Mouse (Mus musculus) MEL (cell line): ENCODE results near the gene Zfp383.

ENCODE experiments used
- CTCF ChIP-seq, 3 experiments: IDR thresholded peaks in 2 of 3; conservative IDR thresholded peaks in 1 of 3; 2 replicates each; pipeline ENCODE4 v1.5.1; 2011 to 2012; ENCODE audit warnings: low read length in 3 of 3, low read depth in 2 of 3, mild to moderate bottlenecking in 2 of 3, improper control_type of control experiment in 1 of 3, inconsistent platforms in 1 of 3, mixed read lengths in 1 of 3, moderate library complexity in 1 of 3; ENCODE audit not compliant: control insufficient read depth in 1 of 3, insufficient read depth in 1 of 3, poor library complexity in 1 of 3, severe bottlenecking in 1 of 3
- MYC ChIP-seq: IDR thresholded peaks from 2 replicates; pipeline ENCODE4 v1.6.1; 2011; ENCODE audit warnings: low read depth, mild to moderate bottlenecking, low read length, improper control_type of control experiment, moderate library complexity
- POLR2AphosphoS2 ChIP-seq: IDR thresholded peaks from 2 replicates; pipeline ENCODE4 v1.6.1; 2011; ENCODE audit warnings: low read length, improper control_type of control experiment
- RAD21 ChIP-seq: IDR thresholded peaks from 2 replicates; pipeline ENCODE4 v1.6.1; 2011; ENCODE audit warnings: mild to moderate bottlenecking, low read depth, low read length, improper control_type of control experiment
- SMC3 ChIP-seq: IDR thresholded peaks from 2 replicates; pipeline ENCODE4 v1.6.1; 2011; ENCODE audit warnings: low read depth, low read length, improper control_type of control experiment
- TCF12 ChIP-seq: IDR thresholded peaks from 2 replicates; pipeline ENCODE4 v1.6.1; 2014; ENCODE audit warnings: low read depth, mild to moderate bottlenecking, inconsistent platforms, low read length, improper control_type of control experiment, moderate library complexity
- ZNF384 ChIP-seq: IDR thresholded peaks from 2 replicates; pipeline ENCODE4 v1.6.1; 2012; ENCODE audit warnings: low read depth, mild to moderate bottlenecking, inconsistent platforms, low read length, improper control_type of control experiment

GRCm38 (mm10) chr7:29944201-29944600 is 36.2 kb downstream of the Zfp383 start:
- TF ChIP-seq CTCF (IDR thresholded peaks at IDR 0.05 in 2 of 3, conservative IDR thresholded peaks at IDR 0.05 in 1 of 3; ENCODE audit: control insufficient read depth in 1 of 3, insufficient read depth in 1 of 3, low read depth in 2 of 3, low read length in 3 of 3, poor library complexity in 1 of 3, severe bottlenecking in 1 of 3) (no peak), MYC (no peak), SMC3 (no peak), POLR2AphosphoS2 (no peak), TCF12 (no peak), ZNF384 (no peak), RAD21 (no peak)
